Mouse (Mus musculus): ENCODE measurements at regions not wholly inside any gene's neighbourhood (a gene's known extent, or its start where the extent isn't known, plus 50 kb on each side); places are given as distances from the start of the nearest gene placed in this dataset.

DNA sequence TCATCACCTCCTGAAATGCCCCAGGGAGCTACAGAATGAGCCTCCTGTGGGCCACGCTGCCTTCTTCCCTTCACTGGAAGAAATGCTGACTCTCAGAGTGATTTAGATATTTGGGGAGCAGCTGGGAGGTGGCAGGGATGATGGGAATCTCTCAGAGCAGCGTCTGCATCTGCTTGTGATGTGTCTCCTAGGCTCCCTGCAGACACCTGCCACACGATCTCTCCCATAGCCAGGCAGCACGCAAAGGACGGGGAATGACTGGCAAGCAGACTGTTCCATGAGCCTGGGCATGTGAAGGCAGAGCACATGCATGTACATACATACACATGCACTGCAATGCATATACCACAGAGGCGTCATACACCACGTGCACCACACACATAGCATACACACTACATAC is 133.4 kb upstream of the Gadl1 start:
- 78% methylated on average over 7 of the region's 7 CpGs for WGBS

DNA sequence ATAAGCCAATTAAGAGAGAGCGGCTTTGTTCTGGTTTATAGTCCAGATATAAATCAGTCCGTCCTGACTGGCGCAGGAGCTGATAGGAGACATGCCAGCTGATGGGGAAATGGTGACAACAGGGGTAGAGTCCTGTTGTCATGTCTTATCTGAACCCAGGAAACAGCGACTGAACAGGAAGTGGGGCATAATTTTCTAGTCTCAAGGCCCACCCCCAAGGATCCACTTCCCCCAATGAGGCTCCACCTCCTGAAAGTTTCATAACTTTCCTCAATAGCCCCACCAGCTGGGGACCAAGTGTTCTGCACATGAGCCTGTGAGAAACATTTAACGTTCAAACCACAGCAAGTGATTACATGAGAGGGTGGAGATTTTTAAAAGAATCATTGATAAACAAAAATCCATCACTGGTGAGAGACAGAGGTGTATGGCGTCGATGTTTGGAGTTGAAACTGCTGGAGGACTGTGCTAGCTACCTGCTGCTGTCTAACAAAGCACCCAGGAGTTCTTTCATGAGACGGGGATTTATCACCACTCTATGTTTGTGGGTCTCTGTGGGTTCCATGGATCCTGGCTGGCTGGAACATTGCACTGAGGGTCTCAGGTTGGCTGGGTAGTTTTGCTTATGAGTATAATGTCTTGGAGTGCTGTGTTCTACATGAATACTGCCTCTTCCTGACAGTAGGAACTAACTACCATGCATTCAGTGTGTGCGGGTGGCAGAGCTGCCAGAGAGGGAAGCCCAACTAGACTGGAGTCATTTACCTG is 132.0 kb upstream of the Gadl1 start:
- WGBS = 88% methylated on average over 9 of the region's 9 CpGs
- Histone ChIP-seq H3K27ac (ENCODE audit: low read depth, low read length) (no peak overlapping the region), H3K4me2 (replicated peaks; ENCODE audit: low read depth, low read length) (no peak overlapping the region), H3K36me3 (ENCODE audit: control insufficient read depth, insufficient read depth, low read length) (no peaks in the 10 kb centered on the region), H3K4me1 (replicated peaks; ENCODE audit: control insufficient read depth, insufficient read depth, low read length) (no peaks in the 10 kb centered on the region), H3K27me3 (ENCODE audit: control insufficient read depth, insufficient read depth, low read length) (no peaks in the 10 kb centered on the region), H3K4me3 (ENCODE audit: low read depth, low read length) (no peak overlapping the region), H3K9ac (ENCODE audit: low read depth, low read length) (no peak overlapping the region), H3K9me3 (ENCODE audit: control insufficient read depth, low read length) (no peaks in the 10 kb centered on the region)
- no peak for DNase-seq (ENCODE audit: low spot score)
- no peak for ATAC-seq (ENCODE audit: low FRiP score)

More for the DNA sequence above, 133.4 kb upstream of the Gadl1 start:
- no peak overlapping the region for H3K4me2 ChIP-seq (replicated peaks; ENCODE audit: low read depth, low read length)
- DNase-seq (ENCODE audit: low spot score) (no peak), ATAC-seq (ENCODE audit: low FRiP score) (no peak)
- H3K9ac ChIP-seq (ENCODE audit: low read depth, low read length) = no peak overlapping the region
- H3K36me3 ChIP-seq (ENCODE audit: control insufficient read depth, insufficient read depth, low read length) = no peaks in the 10 kb centered on the region
- no peaks in the 10 kb centered on the region for H3K4me1 ChIP-seq (replicated peaks; ENCODE audit: control insufficient read depth, insufficient read depth, low read length)
- no peaks in the 10 kb centered on the region for H3K9me3 ChIP-seq (ENCODE audit: control insufficient read depth, low read length)
- H3K27ac ChIP-seq (ENCODE audit: low read depth, low read length) = no peak overlapping the region
- no peak overlapping the region for H3K4me3 ChIP-seq (ENCODE audit: low read depth, low read length)
- H3K27me3 ChIP-seq (ENCODE audit: control insufficient read depth, insufficient read depth, low read length) = no peaks in the 10 kb centered on the region

DNA sequence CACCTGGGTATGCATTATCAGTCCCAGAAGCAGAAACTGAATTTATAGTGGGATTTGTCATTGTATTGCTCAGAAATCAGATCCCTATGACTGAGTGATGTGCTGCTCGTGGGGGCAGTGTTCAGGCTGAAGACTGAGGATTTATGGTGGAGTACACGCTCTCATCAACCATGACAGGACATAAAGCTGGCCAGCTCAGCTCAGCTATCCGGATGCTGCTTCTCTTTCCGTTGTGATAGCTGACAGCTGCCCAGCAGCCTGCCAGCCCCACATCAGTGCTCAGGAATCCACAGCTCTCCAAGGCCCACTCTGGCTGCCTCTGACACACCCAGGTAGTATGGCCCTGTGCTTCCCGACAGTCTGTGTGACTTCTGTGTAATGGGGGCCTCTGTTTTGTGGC is 130.4 kb upstream of the Gadl1 start:
- H3K27ac ChIP-seq (ENCODE audit: low read depth, low read length) = no peak overlapping the region
- DNase-seq (ENCODE audit: low spot score) = no peak
- H3K4me1 ChIP-seq (replicated peaks; ENCODE audit: control insufficient read depth, insufficient read depth, low read length) = no peaks in the 10 kb centered on the region
- H3K27me3 ChIP-seq (ENCODE audit: control insufficient read depth, insufficient read depth, low read length) = no peaks in the 10 kb centered on the region
- no peaks in the 10 kb centered on the region for H3K9me3 ChIP-seq (ENCODE audit: control insufficient read depth, low read length)
- H3K4me3 ChIP-seq (ENCODE audit: low read depth, low read length) = no peak overlapping the region
- 80% methylated on average over 5 of the region's 5 CpGs for WGBS
- no peak for ATAC-seq (ENCODE audit: low FRiP score)
- no peak overlapping the region for H3K9ac ChIP-seq (ENCODE audit: low read depth, low read length)
- no peaks in the 10 kb centered on the region for H3K36me3 ChIP-seq (ENCODE audit: control insufficient read depth, insufficient read depth, low read length)
- H3K4me2 ChIP-seq (replicated peaks; ENCODE audit: low read depth, low read length) = no peak overlapping the region

DNA sequence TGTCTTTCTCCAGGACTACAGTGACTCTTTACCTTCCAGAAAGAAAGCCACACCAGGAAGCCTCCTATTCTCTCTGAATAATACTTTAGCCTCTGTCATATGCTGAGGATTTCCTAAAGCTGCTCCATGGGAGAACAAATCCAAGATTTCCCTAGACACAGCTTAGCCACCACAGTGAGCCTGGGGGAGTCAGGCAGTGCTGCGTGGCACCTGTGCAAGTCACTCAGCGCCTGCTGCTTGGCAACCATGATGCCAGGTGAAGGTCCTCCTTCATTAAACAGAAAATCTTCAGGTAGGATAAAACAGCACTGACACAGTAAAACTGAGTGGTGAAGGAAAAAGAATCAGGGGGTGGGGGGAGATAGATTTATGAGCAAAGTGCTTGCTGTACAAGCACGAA is 109.9 kb upstream of the Gadl1 start:
- DNase-seq (ENCODE audit: low spot score) = no peak
- Histone ChIP-seq H3K27me3 (ENCODE audit: control insufficient read depth, insufficient read depth, low read length) (no peaks in the 10 kb centered on the region), H3K4me2 (replicated peaks; ENCODE audit: low read depth, low read length) (no peak overlapping the region), H3K4me3 (ENCODE audit: low read depth, low read length) (no peak overlapping the region), H3K9ac (ENCODE audit: low read depth, low read length) (no peak overlapping the region), H3K36me3 (ENCODE audit: control insufficient read depth, insufficient read depth, low read length) (no peaks in the 10 kb centered on the region), H3K4me1 (replicated peaks; ENCODE audit: control insufficient read depth, insufficient read depth, low read length) (no peaks in the 10 kb centered on the region; the same call in 1 of the 2 replicates), H3K27ac (ENCODE audit: low read depth, low read length) (no peak overlapping the region), H3K9me3 (ENCODE audit: control insufficient read depth, low read length) (no peaks in the 10 kb centered on the region)
- WGBS = 82% methylated on average over 3 of the region's 3 CpGs
- ATAC-seq (ENCODE audit: low FRiP score) = no peak

DNA sequence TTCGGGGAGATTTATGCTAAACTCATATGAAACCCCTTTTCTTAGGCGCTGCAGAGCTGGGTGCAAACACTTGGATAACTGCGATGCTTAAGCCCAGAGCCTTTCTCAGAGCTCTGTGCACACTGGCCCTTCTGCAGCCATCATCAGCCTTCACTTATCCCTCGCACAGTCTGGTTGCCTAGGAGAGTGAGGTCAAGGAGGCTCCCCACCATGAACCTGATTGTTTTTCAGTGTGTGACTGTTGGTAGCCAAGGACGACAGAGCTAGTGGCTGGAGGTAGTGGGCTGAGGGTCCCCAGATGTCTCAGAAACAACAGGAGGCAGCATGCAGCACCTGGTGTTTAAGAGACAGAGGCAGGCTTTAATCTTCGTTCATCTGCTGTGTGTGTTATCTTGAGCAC is 108.6 kb upstream of the Gadl1 start:
- no peak overlapping the region for H3K9ac ChIP-seq (ENCODE audit: low read depth, low read length)
- no peak overlapping the region for H3K4me2 ChIP-seq (replicated peaks; ENCODE audit: low read depth, low read length)
- ATAC-seq (ENCODE audit: low FRiP score) (peak; percentile 71), DNase-seq (ENCODE audit: low spot score) (peak; percentile 47)
- WGBS = 33% methylated on average over 6 of the region's 6 CpGs
- no peaks in the 10 kb centered on the region; the same call in 1 of the 2 replicates for H3K4me1 ChIP-seq (replicated peaks; ENCODE audit: control insufficient read depth, insufficient read depth, low read length)
- no peaks in the 10 kb centered on the region for H3K27me3 ChIP-seq (ENCODE audit: control insufficient read depth, insufficient read depth, low read length)
- no peaks in the 10 kb centered on the region for H3K36me3 ChIP-seq (ENCODE audit: control insufficient read depth, insufficient read depth, low read length)
- H3K9me3 ChIP-seq (ENCODE audit: control insufficient read depth, low read length) = no peaks in the 10 kb centered on the region
- no peak overlapping the region for H3K27ac ChIP-seq (ENCODE audit: low read depth, low read length)
- no peak overlapping the region for H3K4me3 ChIP-seq (ENCODE audit: low read depth, low read length)

DNA sequence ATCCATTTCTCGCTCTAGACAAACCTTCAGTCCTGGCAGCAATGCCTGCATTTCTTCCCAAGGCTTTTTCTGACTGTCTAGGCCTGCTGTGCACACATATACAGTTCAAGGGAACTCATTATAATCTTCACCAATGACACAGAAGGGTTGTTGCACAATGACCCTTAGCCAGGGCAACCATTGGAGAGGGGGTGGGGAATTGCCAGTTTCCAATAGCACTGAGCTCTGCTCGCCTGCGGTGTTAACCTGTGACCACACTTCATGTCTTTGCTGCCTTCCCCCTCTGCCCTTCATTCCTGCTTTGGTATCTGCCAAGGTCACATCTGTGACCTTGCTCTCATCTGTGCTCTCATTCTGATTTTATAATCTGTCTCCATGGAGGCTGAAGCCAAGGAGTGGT is 106.2 kb upstream of the Gadl1 start:
- WGBS = 81% methylated on average over 3 of the region's 3 CpGs

DNA sequence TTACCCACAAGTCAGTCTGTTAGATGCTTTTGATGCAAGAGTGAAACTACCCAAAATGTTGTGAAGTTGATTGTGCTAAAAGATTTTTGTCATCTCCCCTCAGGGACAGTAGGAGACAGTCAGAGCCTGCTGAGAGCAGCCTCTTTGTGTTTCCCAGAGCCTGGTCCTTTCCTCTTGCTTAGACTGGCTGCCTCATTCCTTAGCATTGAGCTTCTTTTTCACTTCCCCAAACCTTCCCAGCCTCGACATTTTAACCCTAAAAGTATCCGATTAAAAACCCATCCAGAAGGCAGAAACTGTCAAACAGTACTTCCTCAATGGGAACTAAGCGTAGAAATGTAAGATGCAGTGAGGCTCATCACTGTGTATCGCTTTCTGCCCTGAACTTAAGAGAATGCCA is 104.0 kb upstream of the Gadl1 start:
- Histone ChIP-seq H3K4me1 (replicated peaks; ENCODE audit: control insufficient read depth, insufficient read depth, low read length) (no peaks in the 10 kb centered on the region), H3K27ac (ENCODE audit: low read depth, low read length) (no peak overlapping the region), H3K4me3 (ENCODE audit: low read depth, low read length) (no peak overlapping the region), H3K9me3 (ENCODE audit: control insufficient read depth, low read length) (no peaks in the 10 kb centered on the region), H3K36me3 (ENCODE audit: control insufficient read depth, insufficient read depth, low read length) (no peaks in the 10 kb centered on the region), H3K9ac (ENCODE audit: low read depth, low read length) (no peak overlapping the region), H3K4me2 (replicated peaks; ENCODE audit: low read depth, low read length) (no peak overlapping the region), H3K27me3 (ENCODE audit: control insufficient read depth, insufficient read depth, low read length) (no peaks in the 10 kb centered on the region)
- 31% methylated on average over 4 of the region's 4 CpGs for WGBS
- no peak for ATAC-seq (ENCODE audit: low FRiP score)
- no peak for DNase-seq (ENCODE audit: low spot score)

More for the DNA sequence above, 106.2 kb upstream of the Gadl1 start:
- Histone ChIP-seq H3K4me1 (replicated peaks; ENCODE audit: control insufficient read depth, insufficient read depth, low read length) (no peaks in the 10 kb centered on the region), H3K27ac (ENCODE audit: low read depth, low read length) (no peak overlapping the region), H3K4me3 (ENCODE audit: low read depth, low read length) (no peak overlapping the region), H3K4me2 (replicated peaks; ENCODE audit: low read depth, low read length) (no peak overlapping the region), H3K9me3 (ENCODE audit: control insufficient read depth, low read length) (no peaks in the 10 kb centered on the region), H3K36me3 (ENCODE audit: control insufficient read depth, insufficient read depth, low read length) (no peaks in the 10 kb centered on the region), H3K9ac (ENCODE audit: low read depth, low read length) (no peak overlapping the region), H3K27me3 (ENCODE audit: control insufficient read depth, insufficient read depth, low read length) (no peaks in the 10 kb centered on the region)
- DNase-seq (ENCODE audit: low spot score) (no peak), ATAC-seq (ENCODE audit: low FRiP score) (no peak)

DNA sequence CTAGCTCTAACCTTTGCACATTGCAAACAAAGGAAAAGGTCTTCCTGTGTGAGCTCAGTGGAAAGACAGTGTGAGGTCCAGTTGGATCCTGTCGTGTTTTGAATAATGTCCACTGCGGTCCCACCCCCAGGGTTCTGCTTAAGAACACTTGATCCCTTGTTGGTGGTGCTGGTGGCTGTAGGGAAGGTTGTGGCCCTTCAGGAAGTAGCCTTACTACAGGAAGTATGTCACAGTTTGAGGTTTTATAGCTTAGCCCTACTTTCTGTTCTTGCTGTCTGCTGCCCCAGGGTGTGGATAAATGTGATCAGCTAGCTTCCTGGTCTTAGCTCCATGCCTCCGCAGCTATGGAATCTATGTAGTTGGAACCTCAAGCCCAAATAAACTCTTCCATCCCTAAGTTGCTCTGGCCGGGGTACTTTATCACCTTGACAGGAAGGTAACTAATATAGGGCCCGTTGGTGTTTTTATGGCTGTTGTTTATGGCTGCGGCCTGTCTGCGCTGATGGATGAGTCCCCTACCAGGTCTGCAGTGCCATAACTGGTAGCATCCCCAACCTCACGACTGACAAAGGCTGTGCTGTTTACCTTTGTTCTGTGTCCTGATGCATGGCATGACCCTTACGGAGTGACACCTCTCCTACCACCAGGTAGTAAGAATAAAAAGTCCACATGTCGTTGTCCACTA is 103.1 kb upstream of the Gadl1 start:
- Histone ChIP-seq H3K4me3 (ENCODE audit: low read depth, low read length) (no peak overlapping the region), H3K4me2 (replicated peaks; ENCODE audit: low read depth, low read length) (no peak overlapping the region)
- WGBS = 66% methylated on average over 10 of the region's 10 CpGs

DNA sequence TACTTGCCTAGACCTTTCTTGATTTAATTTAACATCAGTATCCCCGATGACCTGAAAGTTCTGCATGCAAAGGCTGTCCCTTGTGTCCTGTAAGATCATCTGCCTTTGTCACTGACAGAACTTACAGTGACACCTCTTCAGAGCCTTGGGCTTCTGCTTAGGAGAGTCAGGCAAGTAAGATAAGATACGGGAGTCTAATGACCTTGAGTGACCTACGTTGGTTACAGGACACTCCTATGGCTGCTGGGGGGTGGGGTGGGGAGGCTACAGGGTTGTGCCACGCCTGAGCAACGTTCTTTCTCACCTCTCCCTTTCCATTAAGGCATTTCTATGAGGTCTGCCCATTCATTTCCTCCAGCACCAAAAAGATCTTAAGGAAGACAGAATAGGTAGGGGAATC is 69.1 kb upstream of the Gadl1 start:
- no peak overlapping the region for H3K9ac ChIP-seq (ENCODE audit: low read depth, low read length)
- H3K27me3 ChIP-seq (ENCODE audit: control insufficient read depth, insufficient read depth, low read length) = no peaks in the 10 kb centered on the region
- H3K36me3 ChIP-seq (ENCODE audit: control insufficient read depth, insufficient read depth, low read length) = no peaks in the 10 kb centered on the region
- H3K4me3 ChIP-seq (ENCODE audit: low read depth, low read length) = no peak overlapping the region
- no peak for ATAC-seq (ENCODE audit: low FRiP score)
- H3K4me1 ChIP-seq (replicated peaks; ENCODE audit: control insufficient read depth, insufficient read depth, low read length) = no peaks in the 10 kb centered on the region
- H3K4me2 ChIP-seq (replicated peaks; ENCODE audit: low read depth, low read length) = no peak overlapping the region
- no peaks in the 10 kb centered on the region for H3K9me3 ChIP-seq (ENCODE audit: control insufficient read depth, low read length)
- DNase-seq (ENCODE audit: low spot score) = no peak
- WGBS = 71% methylated on average over 5 of the region's 5 CpGs
- H3K27ac ChIP-seq (ENCODE audit: low read depth, low read length) = no peak overlapping the region

More for the DNA sequence above, 103.1 kb upstream of the Gadl1 start:
- no peak overlapping the region for H3K9ac ChIP-seq (ENCODE audit: low read depth, low read length)
- H3K27me3 ChIP-seq (ENCODE audit: control insufficient read depth, insufficient read depth, low read length) = no peaks in the 10 kb centered on the region
- H3K27ac ChIP-seq (ENCODE audit: low read depth, low read length) = no peak overlapping the region
- ATAC-seq (ENCODE audit: low FRiP score) (no peak), DNase-seq (ENCODE audit: low spot score) (no peak)
- H3K36me3 ChIP-seq (ENCODE audit: control insufficient read depth, insufficient read depth, low read length) = no peaks in the 10 kb centered on the region
- no peaks in the 10 kb centered on the region for H3K9me3 ChIP-seq (ENCODE audit: control insufficient read depth, low read length)
- no peaks in the 10 kb centered on the region for H3K4me1 ChIP-seq (replicated peaks; ENCODE audit: control insufficient read depth, insufficient read depth, low read length)

Data from hindbrain, embryonic 11.5 days (tissue).